Mouse (Mus musculus): ENCODE data around the gene Fgfr2. TPM values are rescaled to one million over a fixed set of nuclear protein-coding genes. Genes with fewer than 3 reads are reported as not detected.

Fgfr2 gene
- polyA plus RNA-seq, 1 experiment from 2014 or later: 106 TPM

DNA sequence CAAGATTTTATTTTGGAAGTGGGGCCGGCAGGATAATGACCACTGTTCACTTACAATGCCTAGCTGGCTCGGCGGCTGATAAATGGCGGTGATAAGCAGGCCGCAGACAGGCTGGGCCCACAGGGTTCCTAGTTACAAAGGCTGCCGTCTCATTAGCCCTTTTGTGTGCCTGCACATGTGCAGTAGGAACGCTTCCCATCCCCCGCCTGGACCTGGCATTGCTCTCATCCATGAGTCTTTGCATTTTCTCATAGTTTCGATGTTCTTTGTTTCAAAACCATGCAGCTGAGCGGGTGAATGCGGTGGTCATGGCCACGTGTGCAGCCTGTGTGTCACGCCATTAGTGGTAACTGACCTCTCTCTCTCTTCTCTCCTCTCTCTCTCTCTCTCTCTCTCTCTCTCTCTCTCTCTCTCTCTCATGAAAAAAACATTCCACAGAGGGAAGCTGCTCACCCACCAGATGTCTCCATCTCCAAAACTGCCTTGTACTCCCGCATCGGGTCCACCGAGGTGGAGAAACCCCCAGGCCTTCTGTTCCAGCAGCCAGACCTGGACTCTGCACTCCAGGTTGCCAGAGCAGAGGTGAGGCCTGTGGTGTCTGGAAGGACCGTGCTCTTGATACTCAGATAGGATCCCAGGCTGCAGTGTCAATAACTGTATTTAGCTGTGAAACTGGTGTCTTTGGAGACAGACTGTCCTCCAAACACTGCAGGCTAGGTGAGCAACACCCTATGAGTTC is 2372.2 kb downstream of the Fgfr2 start:
- no peak overlapping the region for H3K4me3 ChIP-seq (ENCODE audit: low read depth, low read length)
- H3K9ac ChIP-seq (ENCODE audit: low read depth, low read length): no peak overlapping the region
- ATAC-seq (ENCODE audit: low read depth) (peak; percentile 54; the same call in 1 of the 2 replicates), DNase-seq (ENCODE audit: low spot score) (peak; percentile 58)
- H3K36me3 ChIP-seq (ENCODE audit: control insufficient read depth, insufficient read depth, low read length): peaks cover 80% of the 10 kb centered on the region
- no peak overlapping the region; the same call in 1 of the 2 replicates for H3K27ac ChIP-seq (replicated peaks; ENCODE audit: low read depth, low read length)
- H3K9me3 ChIP-seq (ENCODE audit: control insufficient read depth, low read length): no peaks in the 10 kb centered on the region
- H3K4me2 ChIP-seq (ENCODE audit: low read depth, low read length): no peak overlapping the region
- WGBS: 69% methylated on average over 17 of the region's 17 CpGs
- no peaks in the 10 kb centered on the region for H3K27me3 ChIP-seq (replicated peaks; ENCODE audit: control insufficient read depth, insufficient read depth, low read length)
- no peaks in the 10 kb centered on the region for H3K4me1 ChIP-seq (ENCODE audit: control insufficient read depth, insufficient read depth, low read length)

- H3K4me1 ChIP-seq (ENCODE audit: control insufficient read depth, insufficient read depth, low read length): no peaks in the 10 kb centered on the region
- no peak overlapping the region for H3K4me2 ChIP-seq (ENCODE audit: low read depth, low read length)
- no peak overlapping the region for H3K4me3 ChIP-seq (ENCODE audit: low read depth, low read length)
- H3K9ac ChIP-seq (ENCODE audit: low read depth, low read length): no peak overlapping the region
- no peaks in the 10 kb centered on the region for H3K27me3 ChIP-seq (replicated peaks; ENCODE audit: control insufficient read depth, insufficient read depth, low read length)
- H3K9me3 ChIP-seq (ENCODE audit: control insufficient read depth, low read length): no peaks in the 10 kb centered on the region
- no peak for ATAC-seq (ENCODE audit: low read depth)
- WGBS: 88% methylated on average over 4 of the region's 4 CpGs
- H3K27ac ChIP-seq (replicated peaks; ENCODE audit: low read depth, low read length): no peak overlapping the region
- H3K36me3 ChIP-seq (ENCODE audit: control insufficient read depth, insufficient read depth, low read length): peaks cover 85% of the 10 kb centered on the region
- DNase-seq (ENCODE audit: low spot score): no peak
These were observed 2374.0 kb downstream of the Fgfr2 start for GRCm38 (mm10) chr7:130749165-130749564.

GRCm38 (mm10) chr7:130743239-130744025 is 2379.7 kb downstream of the Fgfr2 start:
- DNase-seq (ENCODE audit: low spot score) (peak; percentile 79), ATAC-seq (ENCODE audit: low read depth) (peak; percentile 69; the same call in 1 of the 2 replicates)
- no peak overlapping the region for H3K4me2 ChIP-seq (ENCODE audit: low read depth, low read length)
- H3K9me3 ChIP-seq (ENCODE audit: control insufficient read depth, low read length): no peaks in the 10 kb centered on the region
- 69% methylated on average over 9 of the region's 9 CpGs for WGBS
- H3K9ac ChIP-seq (ENCODE audit: low read depth, low read length): no peak overlapping the region
- H3K4me1 ChIP-seq (ENCODE audit: control insufficient read depth, insufficient read depth, low read length): no peaks in the 10 kb centered on the region
- no peaks in the 10 kb centered on the region for H3K27me3 ChIP-seq (replicated peaks; ENCODE audit: control insufficient read depth, insufficient read depth, low read length)
- H3K27ac ChIP-seq (replicated peaks; ENCODE audit: low read depth, low read length): no peak overlapping the region
- peaks cover 80% of the 10 kb centered on the region for H3K36me3 ChIP-seq (ENCODE audit: control insufficient read depth, insufficient read depth, low read length)
- H3K4me3 ChIP-seq (ENCODE audit: low read depth, low read length): no peak overlapping the region

GRCm38 (mm10) chr7:130741099-130741498 is 2382.1 kb downstream of the Fgfr2 start:
- DNase-seq (ENCODE audit: low spot score) (no peak), ATAC-seq (ENCODE audit: low read depth) (no peak)
- H3K36me3 ChIP-seq (ENCODE audit: control insufficient read depth, insufficient read depth, low read length): peaks cover 83% of the 10 kb centered on the region
- H3K27ac ChIP-seq (replicated peaks; ENCODE audit: low read depth, low read length): no peak overlapping the region
- no peaks in the 10 kb centered on the region for H3K4me1 ChIP-seq (ENCODE audit: control insufficient read depth, insufficient read depth, low read length)
- no peak overlapping the region for H3K9ac ChIP-seq (ENCODE audit: low read depth, low read length)
- H3K9me3 ChIP-seq (ENCODE audit: control insufficient read depth, low read length): no peaks in the 10 kb centered on the region
- no peak overlapping the region for H3K4me2 ChIP-seq (ENCODE audit: low read depth, low read length)
- 81% methylated on average over 4 of the region's 4 CpGs for WGBS
- no peaks in the 10 kb centered on the region for H3K27me3 ChIP-seq (replicated peaks; ENCODE audit: control insufficient read depth, insufficient read depth, low read length)
- no peak overlapping the region for H3K4me3 ChIP-seq (ENCODE audit: low read depth, low read length)

- Histone ChIP-seq H3K9me3 (ENCODE audit: control insufficient read depth, low read length) (no peaks in the 10 kb centered on the region), H3K36me3 (ENCODE audit: control insufficient read depth, insufficient read depth, low read length) (peaks cover 72% of the 10 kb centered on the region), H3K4me3 (ENCODE audit: low read depth, low read length) (no peak overlapping the region), H3K27me3 (replicated peaks; ENCODE audit: control insufficient read depth, insufficient read depth, low read length) (no peaks in the 10 kb centered on the region), H3K9ac (ENCODE audit: low read depth, low read length) (no peak overlapping the region), H3K27ac (replicated peaks; ENCODE audit: low read depth, low read length) (no peak overlapping the region), H3K4me2 (ENCODE audit: low read depth, low read length) (no peak overlapping the region), H3K4me1 (ENCODE audit: control insufficient read depth, insufficient read depth, low read length) (no peaks in the 10 kb centered on the region)
- DNase-seq (ENCODE audit: low spot score) (no peak), ATAC-seq (ENCODE audit: low read depth) (no peak)
- WGBS: 97% methylated on average over 2 of the region's 2 CpGs
These were observed 2388.9 kb downstream of the Fgfr2 start for GRCm38 (mm10) chr7:130734195-130734787.

GRCm38 (mm10) chr7:130733423-130733822 is 2389.7 kb downstream of the Fgfr2 start:
- Histone ChIP-seq H3K4me1 (ENCODE audit: control insufficient read depth, insufficient read depth, low read length) (no peaks in the 10 kb centered on the region), H3K4me3 (ENCODE audit: low read depth, low read length) (no peak overlapping the region), H3K27me3 (replicated peaks; ENCODE audit: control insufficient read depth, insufficient read depth, low read length) (no peaks in the 10 kb centered on the region), H3K36me3 (ENCODE audit: control insufficient read depth, insufficient read depth, low read length) (peaks cover 74% of the 10 kb centered on the region), H3K4me2 (ENCODE audit: low read depth, low read length) (no peak overlapping the region), H3K9me3 (ENCODE audit: control insufficient read depth, low read length) (no peaks in the 10 kb centered on the region), H3K9ac (ENCODE audit: low read depth, low read length) (no peak overlapping the region), H3K27ac (replicated peaks; ENCODE audit: low read depth, low read length) (no peak overlapping the region)
- 95% methylated on average over 8 of the region's 8 CpGs for WGBS
- no peak for ATAC-seq (ENCODE audit: low read depth)
- DNase-seq (ENCODE audit: low spot score): no peak

- Histone ChIP-seq H3K27ac (replicated peaks; ENCODE audit: low read depth, low read length) (no peak overlapping the region), H3K9ac (ENCODE audit: low read depth, low read length) (no peak overlapping the region), H3K4me2 (ENCODE audit: low read depth, low read length) (no peak overlapping the region), H3K27me3 (replicated peaks; ENCODE audit: control insufficient read depth, insufficient read depth, low read length) (no peaks in the 10 kb centered on the region), H3K4me3 (ENCODE audit: low read depth, low read length) (no peak overlapping the region), H3K36me3 (ENCODE audit: control insufficient read depth, insufficient read depth, low read length) (peaks cover 74% of the 10 kb centered on the region), H3K9me3 (ENCODE audit: control insufficient read depth, low read length) (no peaks in the 10 kb centered on the region), H3K4me1 (ENCODE audit: control insufficient read depth, insufficient read depth, low read length) (no peaks in the 10 kb centered on the region)
- ATAC-seq (ENCODE audit: low read depth): no peak
- 52% methylated on average over 6 of the region's 6 CpGs for WGBS
- no peak for DNase-seq (ENCODE audit: low spot score)
These were observed 2390.2 kb downstream of the Fgfr2 start for GRCm38 (mm10) chr7:130732908-130733307.

DNA sequence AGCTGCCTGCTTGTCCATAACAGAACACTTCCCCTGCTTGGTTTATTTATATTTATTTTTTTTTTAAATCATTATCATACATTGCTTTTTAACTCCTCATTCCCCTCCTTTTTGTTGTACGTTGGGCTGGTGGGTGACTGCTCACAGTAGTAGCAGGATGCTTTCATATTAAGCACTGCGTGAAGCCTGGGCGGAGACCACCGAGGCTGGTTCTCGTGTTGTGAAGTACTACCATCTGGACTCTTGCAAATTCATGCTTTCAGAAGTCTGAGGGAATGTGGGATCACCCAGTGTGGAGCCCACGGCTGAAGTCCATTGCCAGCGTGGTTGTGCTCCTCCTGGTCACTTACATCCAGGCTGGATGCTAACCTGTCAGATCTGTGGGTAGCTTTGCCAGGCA is 2391.4 kb downstream of the Fgfr2 start:
- Histone ChIP-seq H3K27ac (replicated peaks; ENCODE audit: low read depth, low read length) (no peak overlapping the region), H3K27me3 (replicated peaks; ENCODE audit: control insufficient read depth, insufficient read depth, low read length) (no peaks in the 10 kb centered on the region), H3K9ac (ENCODE audit: low read depth, low read length) (no peak overlapping the region), H3K9me3 (ENCODE audit: control insufficient read depth, low read length) (no peaks in the 10 kb centered on the region), H3K4me2 (ENCODE audit: low read depth, low read length) (no peak overlapping the region), H3K4me1 (ENCODE audit: control insufficient read depth, insufficient read depth, low read length) (no peaks in the 10 kb centered on the region), H3K4me3 (ENCODE audit: low read depth, low read length) (no peak overlapping the region), H3K36me3 (ENCODE audit: control insufficient read depth, insufficient read depth, low read length) (peaks cover 66% of the 10 kb centered on the region)
- DNase-seq (ENCODE audit: low spot score) (no peak), ATAC-seq (ENCODE audit: low read depth) (no peak)
- 61% methylated on average over 7 of the region's 7 CpGs for WGBS
